Mouse (Mus musculus): Measurements from ENCODE around the gene Cdkn1b. TPM values are rescaled to one million over a fixed set of nuclear protein-coding genes. Genes with fewer than 3 reads are reported as not detected.

Gene Cdkn1b
- polyA plus RNA-seq, 1 experiment from 2014 or later = 18.9 TPM

Other genes starting within 250 kb of the Cdkn1b start
- gene Dusp16, start 127.8 kb upstream of the Cdkn1b start, polyA plus RNA-seq (2015; fragmentation: Nextera tagmentation; extraction: Ambion mirVana) = 14.3 and 18.0 TPM in 2 replicates
- gene Crebl2, start 90.2 kb upstream of the Cdkn1b start, polyA plus RNA-seq (2015; fragmentation: Nextera tagmentation; extraction: Ambion mirVana) = 3.2 and 3.9 TPM in 2 replicates
- 9.1 TPM in 2 replicates for gene Gpr19, start 21.8 kb upstream of the Cdkn1b start, polyA plus RNA-seq (2015; fragmentation: Nextera tagmentation; extraction: Ambion mirVana)
- gene Apold1, start 61.3 kb downstream of the Cdkn1b start, polyA plus RNA-seq (2015; fragmentation: Nextera tagmentation; extraction: Ambion mirVana) = 3.8 and 4.2 TPM in 2 replicates
- 124 and 125 TPM in 2 replicates for gene Ddx47, start 91.2 kb downstream of the Cdkn1b start, polyA plus RNA-seq (2015; fragmentation: Nextera tagmentation; extraction: Ambion mirVana)
- gene Gprc5a, start 145.2 kb downstream of the Cdkn1b start, polyA plus RNA-seq (2015; fragmentation: Nextera tagmentation; extraction: Ambion mirVana) = 1.8 TPM in 2 replicates
- gene Gprc5d, start 197.9 kb downstream of the Cdkn1b start, polyA plus RNA-seq (2015; fragmentation: Nextera tagmentation; extraction: Ambion mirVana) = not detected in 2 replicates

All from embryonic facial prominence, embryonic 13.5 days (tissue).